9 mouse cellular contexts compared by ENCODE assay signal in the genomic region with DNA sequence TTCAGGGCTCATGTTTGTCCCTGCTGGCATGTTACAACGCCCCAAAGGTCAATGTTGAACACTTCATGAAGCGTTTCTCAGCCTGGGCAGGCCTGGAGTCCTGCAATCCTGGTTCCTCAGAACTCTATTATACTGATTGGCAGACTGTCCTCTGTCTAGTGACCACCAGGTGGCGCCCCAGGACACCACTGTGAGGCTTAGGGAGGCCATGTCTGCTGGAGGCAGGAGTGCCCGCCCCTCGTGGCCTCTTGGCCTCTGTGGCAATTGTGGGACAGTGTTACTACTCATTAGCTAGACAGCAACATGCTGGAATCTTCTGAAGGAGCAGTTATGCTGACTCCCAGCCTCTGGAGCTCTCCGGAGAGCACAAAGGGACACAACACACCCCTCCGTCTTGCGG.
A peak's percentile ranks its signal among the peaks of the same experiment; 100 is the strongest.
DNase-seq lines count a peak whose midpoint lies in the region; ATAC-seq and TF ChIP-seq lines count a peak whose summit lies in the region.
"Had no signal": no experiment of that assay in that cellular context is flagged by ENCODE, and none has a peak within 500 bp of the region (broad histone marks: within the 10 kb centered on the region; RNA-seq: fewer than 3 reads in every experiment).

No protein-coding gene starts in this region.

- no peak overlapping the region for H3K4me3 ChIP-seq in ES-E14 (ENCODE audit: insufficient read depth in 1 of 2, low read depth in 1 of 2, low read length in 2 of 2, poor library complexity in 1 of 2, severe bottlenecking in 1 of 2)
- no peak overlapping the region for H3K4me3 ChIP-seq in forebrain, embryonic 15.5 days
- no peak overlapping the region for H3K4me3 ChIP-seq in hindbrain, embryonic 10.5 days
- H3K4me3 ChIP-seq: megakaryocyte, embryonic 14.5 days had no signal

- H3K4me1 ChIP-seq in ES-E14 (ENCODE audit: control insufficient read depth in 2 of 2, insufficient read depth in 2 of 2, low read length in 2 of 2, poor library complexity in 1 of 2) = peaks cover 0 to 3% of the 10 kb centered on the region in 2 experiments; a peak in 1 of 4 replicates
- H3K4me1 ChIP-seq in forebrain, embryonic 15.5 days = no peaks in the 10 kb centered on the region
- peaks cover 20% of the 10 kb centered on the region for H3K4me1 ChIP-seq in hindbrain, embryonic 10.5 days (replicated peaks)
- H3K4me1 ChIP-seq: megakaryocyte, embryonic 14.5 days had no signal

- no peak overlapping the region for H3K27ac ChIP-seq in ES-E14 (ENCODE audit: insufficient read depth, low read depth, low read length, poor library complexity, severe bottlenecking)
- H3K27ac ChIP-seq in forebrain, embryonic 15.5 days (replicated peaks) = no peak overlapping the region
- peak overlapping the region; percentile 23; the same call in 1 of the 2 replicates for H3K27ac ChIP-seq in hindbrain, embryonic 10.5 days

- DNase-seq in ES-E14 (ENCODE audit: low read depth, low spot score) = peak; percentile 84
- DNase-seq in cerebellum, adult 11-12 months = peak; percentile 62
- DNase-seq in hindbrain, embryonic 10.5 days (ENCODE audit: low spot score) = peak; percentile 91
- DNase-seq in layer of hippocampus, adult 9-11 months = peak; percentile 77
- DNase-seq in lung, postnatal 10 days = peak; percentile 94
- peak; percentile 98 for DNase-seq in retina, embryonic 14.5 days (ENCODE audit: low spot score)
- DNase-seq in thymus, postnatal 36 days = peak; percentile 63 to 67

- no peaks in the 10 kb centered on the region for H3K27me3 ChIP-seq in forebrain, embryonic 15.5 days
- H3K27me3 ChIP-seq in hindbrain, embryonic 10.5 days (ENCODE audit: insufficient read depth, poor library complexity, severe bottlenecking) = no peaks in the 10 kb centered on the region

- ATAC-seq in forebrain, embryonic 15.5 days (replicated peaks) = peak; percentile 69

- no peaks in the 10 kb centered on the region for H3K36me3 ChIP-seq in ES-E14 (ENCODE audit: control insufficient read depth, insufficient read depth, low read length, poor library complexity, severe bottlenecking)
- no peaks in the 10 kb centered on the region for H3K36me3 ChIP-seq in forebrain, embryonic 15.5 days
- H3K36me3 ChIP-seq in hindbrain, embryonic 10.5 days = 0 out of 2 replicates have a peak, but pooled peaks cover 3% of the 10 kb centered on the region

- H3K4me2 ChIP-seq in forebrain, embryonic 15.5 days (replicated peaks) = no peak overlapping the region

- in situ Hi-C loops in ES-E14 (cut with MboI; ENCODE audit: low sequenced_read_pairs in 2 of 2, unreplicated experiment in 2 of 2) = loop anchor here in 1 of 2 experiments (25.0 kb wide), 1 partner anchor 772 kb away; no protein-coding TSS in a partner anchor

- no peak overlapping the region for H3K9ac ChIP-seq in ES-E14 (ENCODE audit: insufficient read depth, low read depth, low read length, poor library complexity, severe bottlenecking)
- H3K9ac ChIP-seq in forebrain, embryonic 15.5 days (replicated peaks) = no peak overlapping the region

- whole genome bisulfite sequencing in forebrain, embryonic 15.5 days = 36% methylated on average over 8 of the region's 8 CpGs
- WGBS in hindbrain, embryonic 10.5 days = 34% methylated on average over 8 of the region's 8 CpGs

- H3K9me3 ChIP-seq in ES-E14 (ENCODE audit: control insufficient read depth, insufficient read depth, low read depth, low read length) = no peaks in the 10 kb centered on the region
- H3K9me3 ChIP-seq in forebrain, embryonic 15.5 days = no peaks in the 10 kb centered on the region
- no peaks in the 10 kb centered on the region for H3K9me3 ChIP-seq in hindbrain, embryonic 10.5 days
- H3K9me3 ChIP-seq: megakaryocyte, embryonic 14.5 days had no signal

TF ChIP-seq in ES-E14, 5 proteins besides CTCF, POLR2A, EP300 and RAD21:
- no peak for TF ChIP-seq CHD2 (IDR thresholded peaks at IDR 0.05; ENCODE audit: low read depth, low read length)
- TF ChIP-seq ZC3H11A (IDR thresholded peaks at IDR 0.05; ENCODE audit: borderline replicate concordance, low read depth, low read length) = peak; percentile 87
